Mouse (Mus musculus): ENCODE results near the gene Parp2. TPM values are rescaled to one million over a fixed set of nuclear protein-coding genes. Genes with fewer than 3 reads are reported as not detected.

The Parp2 gene
- polyA plus RNA-seq, 1 experiment = 86.5 TPM

DNA sequence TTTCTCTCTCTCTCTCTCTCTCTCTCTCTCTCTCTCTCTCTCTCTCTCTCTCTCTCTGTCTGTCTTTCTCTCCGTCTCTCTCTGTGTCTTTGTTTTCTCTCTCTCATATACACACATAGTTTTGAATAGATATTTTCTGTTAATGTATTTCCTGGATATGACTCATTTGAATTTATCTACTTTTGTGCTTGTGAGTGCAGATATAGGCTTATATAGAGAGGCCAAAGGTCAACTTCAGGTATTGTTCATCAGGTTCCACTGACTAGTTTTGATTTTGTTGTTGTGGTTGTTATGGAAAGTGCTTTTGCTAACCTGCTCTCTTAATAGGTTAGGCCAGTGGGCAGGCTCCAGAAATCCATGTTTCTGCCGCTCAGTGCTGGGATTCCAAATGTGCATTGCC, 5.4 kb downstream of the Parp2 start:
- no peak overlapping the region for H3K27ac ChIP-seq (ENCODE audit: insufficient read depth, low read length)
- no peak overlapping the region for H3K4me3 ChIP-seq (ENCODE audit: low read depth, low read length)
- no peak overlapping the region for H3K9ac ChIP-seq (ENCODE audit: low read depth, poor library complexity, severe bottlenecking)
- H3K4me1 ChIP-seq (ENCODE audit: control insufficient read depth, insufficient read depth, low read length) = no peaks in the 10 kb centered on the region
- peaks cover 39% of the 10 kb centered on the region for H3K36me3 ChIP-seq (ENCODE audit: control insufficient read depth, insufficient read depth, low read length, poor library complexity, severe bottlenecking)
- no peaks in the 10 kb centered on the region for H3K9me3 ChIP-seq (replicated peaks; ENCODE audit: control insufficient read depth, insufficient read depth, low read length, poor library complexity, severe bottlenecking)
- TF ChIP-seq CTCF (IDR thresholded peaks at IDR 0.05; ENCODE audit: low read depth, low read length) (no peak), POLR2A (IDR thresholded peaks at IDR 0.05; ENCODE audit: insufficient read depth, low read length) (no peak)
- no peaks in the 10 kb centered on the region for H3K27me3 ChIP-seq (ENCODE audit: control insufficient read depth, insufficient read depth, low read length, poor library complexity, severe bottlenecking)

GRCm38 (mm10) chr14:50823240-50823639, 15.6 kb downstream of the Parp2 start:
- Histone ChIP-seq H3K9ac (ENCODE audit: low read depth, poor library complexity, severe bottlenecking) (no peak overlapping the region), H3K27ac (ENCODE audit: insufficient read depth, low read length) (no peak overlapping the region), H3K9me3 (replicated peaks; ENCODE audit: control insufficient read depth, insufficient read depth, low read length, poor library complexity, severe bottlenecking) (no peaks in the 10 kb centered on the region), H3K27me3 (ENCODE audit: control insufficient read depth, insufficient read depth, low read length, poor library complexity, severe bottlenecking) (no peaks in the 10 kb centered on the region), H3K36me3 (ENCODE audit: control insufficient read depth, insufficient read depth, low read length, poor library complexity, severe bottlenecking) (peaks cover 25% of the 10 kb centered on the region), H3K4me3 (ENCODE audit: low read depth, low read length) (no peak overlapping the region), H3K4me1 (ENCODE audit: control insufficient read depth, insufficient read depth, low read length) (no peaks in the 10 kb centered on the region)
- no peak for TF ChIP-seq POLR2A (IDR thresholded peaks at IDR 0.05; ENCODE audit: insufficient read depth, low read length)
- no peak for TF ChIP-seq EP300 (IDR thresholded peaks at IDR 0.05; ENCODE audit: insufficient read depth, low read depth, low read length)
- peak; percentile 4 for TF ChIP-seq CTCF (IDR thresholded peaks at IDR 0.05; ENCODE audit: low read depth, low read length)

DNA sequence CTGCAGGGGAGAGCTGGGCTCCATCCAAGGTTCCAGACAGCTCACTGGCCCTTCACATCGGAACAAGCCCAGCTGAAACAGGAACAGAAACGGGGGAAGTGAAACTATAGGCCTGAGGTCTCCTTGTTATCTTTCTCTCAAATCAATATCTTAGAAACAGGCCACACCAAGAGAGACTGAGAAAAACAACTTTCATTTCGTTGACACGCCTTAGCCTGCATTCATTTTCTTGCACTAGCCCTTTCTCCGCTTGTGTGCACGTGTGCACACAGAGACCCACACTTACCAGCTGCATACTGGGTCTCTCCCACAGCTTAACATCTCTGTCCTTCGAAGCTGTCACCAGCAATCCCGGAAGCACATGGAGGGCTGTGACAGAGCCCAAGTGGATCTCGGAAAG, 16.6 kb downstream of the Parp2 start:
- TF ChIP-seq EP300 (IDR thresholded peaks at IDR 0.05; ENCODE audit: insufficient read depth, low read depth, low read length) (no peak), POLR2A (IDR thresholded peaks at IDR 0.05; ENCODE audit: insufficient read depth, low read length) (no peak), CTCF (IDR thresholded peaks at IDR 0.05; ENCODE audit: low read depth, low read length) (no peak)
- no peak overlapping the region for H3K9ac ChIP-seq (ENCODE audit: low read depth, poor library complexity, severe bottlenecking)
- H3K4me1 ChIP-seq (ENCODE audit: control insufficient read depth, insufficient read depth, low read length) = no peaks in the 10 kb centered on the region
- H3K9me3 ChIP-seq (replicated peaks; ENCODE audit: control insufficient read depth, insufficient read depth, low read length, poor library complexity, severe bottlenecking) = no peaks in the 10 kb centered on the region
- H3K36me3 ChIP-seq (ENCODE audit: control insufficient read depth, insufficient read depth, low read length, poor library complexity, severe bottlenecking) = peaks cover 20% of the 10 kb centered on the region
- H3K27ac ChIP-seq (ENCODE audit: insufficient read depth, low read length) = no peak overlapping the region
- no peaks in the 10 kb centered on the region for H3K27me3 ChIP-seq (ENCODE audit: control insufficient read depth, insufficient read depth, low read length, poor library complexity, severe bottlenecking)
- no peak overlapping the region for H3K4me3 ChIP-seq (ENCODE audit: low read depth, low read length)

- Histone ChIP-seq H3K4me3 (ENCODE audit: low read depth, low read length) (no peak overlapping the region), H3K36me3 (ENCODE audit: control insufficient read depth, insufficient read depth, low read length, poor library complexity, severe bottlenecking) (peaks cover 4% of the 10 kb centered on the region), H3K27ac (ENCODE audit: insufficient read depth, low read length) (no peak overlapping the region), H3K9ac (ENCODE audit: low read depth, poor library complexity, severe bottlenecking) (no peak overlapping the region), H3K4me1 (ENCODE audit: control insufficient read depth, insufficient read depth, low read length) (no peaks in the 10 kb centered on the region), H3K9me3 (replicated peaks; ENCODE audit: control insufficient read depth, insufficient read depth, low read length, poor library complexity, severe bottlenecking) (no peaks in the 10 kb centered on the region), H3K27me3 (ENCODE audit: control insufficient read depth, insufficient read depth, low read length, poor library complexity, severe bottlenecking) (no peaks in the 10 kb centered on the region)
- TF ChIP-seq POLR2A (IDR thresholded peaks at IDR 0.05; ENCODE audit: insufficient read depth, low read length) (no peak), CTCF (IDR thresholded peaks at IDR 0.05; ENCODE audit: low read depth, low read length) (no peak), EP300 (IDR thresholded peaks at IDR 0.05; ENCODE audit: insufficient read depth, low read depth, low read length) (no peak)
These were observed 18.9 kb downstream of the Parp2 start for GRCm38 (mm10) chr14:50826579-50826978.

DNA sequence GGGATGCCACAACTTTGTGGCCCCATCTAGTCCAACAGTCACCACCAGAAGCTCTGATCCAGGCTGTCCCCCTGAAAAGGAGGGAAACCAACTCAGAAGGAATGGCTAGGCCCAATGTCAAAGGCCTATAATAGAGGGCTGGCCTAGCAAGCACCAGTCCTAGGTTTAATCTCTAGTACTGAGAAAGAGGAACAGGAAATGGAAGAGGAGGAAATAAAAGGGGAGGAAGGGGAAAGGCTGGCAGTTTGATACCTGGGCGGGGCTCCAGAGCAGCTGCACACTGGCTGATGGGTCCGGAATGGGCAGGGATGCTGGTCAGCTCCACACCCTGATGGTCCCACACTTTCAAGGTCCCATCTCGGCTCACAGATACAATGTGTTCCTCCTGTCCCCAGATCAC, 22.2 kb downstream of the Parp2 start:
- Histone ChIP-seq H3K27me3 (ENCODE audit: control insufficient read depth, insufficient read depth, low read length, poor library complexity, severe bottlenecking) (no peaks in the 10 kb centered on the region), H3K4me1 (ENCODE audit: control insufficient read depth, insufficient read depth, low read length) (no peaks in the 10 kb centered on the region), H3K9ac (ENCODE audit: low read depth, poor library complexity, severe bottlenecking) (no peak overlapping the region)

GRCm38 (mm10) chr14:50833964-50834363, 26.3 kb downstream of the Parp2 start:
- H3K4me1 ChIP-seq (ENCODE audit: control insufficient read depth, insufficient read depth, low read length) = no peaks in the 10 kb centered on the region
- H3K27ac ChIP-seq (ENCODE audit: insufficient read depth, low read length) = no peak overlapping the region
- no peaks in the 10 kb centered on the region for H3K36me3 ChIP-seq (ENCODE audit: control insufficient read depth, insufficient read depth, low read length, poor library complexity, severe bottlenecking)
- no peak overlapping the region for H3K9ac ChIP-seq (ENCODE audit: low read depth, poor library complexity, severe bottlenecking)
- no peak for TF ChIP-seq CTCF (IDR thresholded peaks at IDR 0.05; ENCODE audit: low read depth, low read length)
- no peak for TF ChIP-seq POLR2A (IDR thresholded peaks at IDR 0.05; ENCODE audit: insufficient read depth, low read length)
- no peak for TF ChIP-seq EP300 (IDR thresholded peaks at IDR 0.05; ENCODE audit: insufficient read depth, low read depth, low read length)
- H3K4me3 ChIP-seq (ENCODE audit: low read depth, low read length) = no peak overlapping the region
- no peaks in the 10 kb centered on the region for H3K27me3 ChIP-seq (ENCODE audit: control insufficient read depth, insufficient read depth, low read length, poor library complexity, severe bottlenecking)
- H3K9me3 ChIP-seq (replicated peaks; ENCODE audit: control insufficient read depth, insufficient read depth, low read length, poor library complexity, severe bottlenecking) = no peaks in the 10 kb centered on the region

More for the DNA sequence above, 22.2 kb downstream of the Parp2 start:
- Histone ChIP-seq H3K27ac (ENCODE audit: insufficient read depth, low read length) (no peak overlapping the region), H3K36me3 (ENCODE audit: control insufficient read depth, insufficient read depth, low read length, poor library complexity, severe bottlenecking) (no peaks in the 10 kb centered on the region), H3K9me3 (replicated peaks; ENCODE audit: control insufficient read depth, insufficient read depth, low read length, poor library complexity, severe bottlenecking) (no peaks in the 10 kb centered on the region), H3K4me3 (ENCODE audit: low read depth, low read length) (no peak overlapping the region)
- TF ChIP-seq POLR2A (IDR thresholded peaks at IDR 0.05; ENCODE audit: insufficient read depth, low read length) (no peak), EP300 (IDR thresholded peaks at IDR 0.05; ENCODE audit: insufficient read depth, low read depth, low read length) (no peak), CTCF (IDR thresholded peaks at IDR 0.05; ENCODE audit: low read depth, low read length) (no peak)

Measured in ES-Bruce4 (cell line).